Mouse (Mus musculus) liver, embryonic 11.5 days (tissue): ENCODE data around the gene Tssk3. TPM values are rescaled to one million over a fixed set of nuclear protein-coding genes. Genes with fewer than 3 reads are reported as not detected.

ENCODE experiments used
- ATAC-seq: fragments of 200-750 bp; cut with Nextera tagmentation; replicated peaks from 2 replicates; pipeline ENCODE4 v1.8.0; 2017; ENCODE audit warnings: moderate number of reproducible peaks, mild to moderate bottlenecking, moderate TSS enrichment, moderate library complexity; ENCODE audit not compliant: low FRiP score
- DNase-seq: peaks from one replicate; pipeline ENCODE4 v3.0.0-alpha.2; 2017; ENCODE audit warnings: low spot score
- H3K27ac ChIP-seq: fragments of 300-500 bp; sonication (generic); 2 replicates; pipeline ENCODE4 v1.5.1; 2014; ENCODE audit warnings: mild to moderate bottlenecking, low read depth, low read length, control low read depth
- H3K27me3 ChIP-seq: fragments of 300-500 bp; sonication (generic); replicated peaks from 2 replicates; pipeline ENCODE4 v1.6.1; 2014; ENCODE audit warnings: low read length, mixed read lengths; ENCODE audit not compliant: control insufficient read depth, insufficient read depth
- H3K36me3 ChIP-seq: fragments of 300-500 bp; sonication (generic); 2 replicates; pipeline ENCODE4 v1.6.1; 2014; ENCODE audit warnings: mild to moderate bottlenecking, low read length, moderate library complexity, mixed read lengths; ENCODE audit not compliant: control insufficient read depth, insufficient read depth
- H3K4me1 ChIP-seq: fragments of 300-500 bp; sonication (generic); replicated peaks from 2 replicates; pipeline ENCODE4 v1.6.1; 2014; ENCODE audit warnings: low read length, mixed read lengths; ENCODE audit not compliant: control insufficient read depth, insufficient read depth
- H3K4me2 ChIP-seq: fragments of 300-500 bp; sonication (generic); 2 replicates; pipeline ENCODE4 v1.6.1; 2014; ENCODE audit warnings: mild to moderate bottlenecking, control low read depth, moderate library complexity
- H3K4me3 ChIP-seq: fragments of 300-500 bp; sonication (generic); 2 replicates; pipeline ENCODE4 v1.5.1; 2014; ENCODE audit warnings: low read depth, low read length, control low read depth
- H3K9ac ChIP-seq: fragments of 300-500 bp; sonication (generic); 2 replicates; pipeline ENCODE4 v1.6.1; 2014; ENCODE audit warnings: low read depth, low read length, control low read depth
- H3K9me3 ChIP-seq: fragments of 300-500 bp; sonication (generic); 2 replicates; pipeline ENCODE4 v1.6.1; 2016; ENCODE audit warnings: low read length, inconsistent platforms, mixed read lengths; ENCODE audit not compliant: control insufficient read depth
- WGBS: fragments of 180-500 bp; shearing (Covaris S2); extraction: QIAGEN DNeasy Blood & Tissue Kit; methylation state at CpG from one replicate; pipeline ENCODE4 v1.1.7; 2014; 5-methylcytosine and 5-hydroxymethylcytosine counted together
- polyA plus RNA-seq: library from polyadenylated mRNA; unstranded; fragments of >200 nt; fragmentation: Nextera tagmentation; extraction: Ambion mirVana; gene quantifications from 2 replicates; pipeline ENCODE4 v1.2.1, GENCODE M21; 2014

Tssk3 gene
- polyA plus RNA-seq, 1 experiment from 2014 or later: not detected

DNA sequence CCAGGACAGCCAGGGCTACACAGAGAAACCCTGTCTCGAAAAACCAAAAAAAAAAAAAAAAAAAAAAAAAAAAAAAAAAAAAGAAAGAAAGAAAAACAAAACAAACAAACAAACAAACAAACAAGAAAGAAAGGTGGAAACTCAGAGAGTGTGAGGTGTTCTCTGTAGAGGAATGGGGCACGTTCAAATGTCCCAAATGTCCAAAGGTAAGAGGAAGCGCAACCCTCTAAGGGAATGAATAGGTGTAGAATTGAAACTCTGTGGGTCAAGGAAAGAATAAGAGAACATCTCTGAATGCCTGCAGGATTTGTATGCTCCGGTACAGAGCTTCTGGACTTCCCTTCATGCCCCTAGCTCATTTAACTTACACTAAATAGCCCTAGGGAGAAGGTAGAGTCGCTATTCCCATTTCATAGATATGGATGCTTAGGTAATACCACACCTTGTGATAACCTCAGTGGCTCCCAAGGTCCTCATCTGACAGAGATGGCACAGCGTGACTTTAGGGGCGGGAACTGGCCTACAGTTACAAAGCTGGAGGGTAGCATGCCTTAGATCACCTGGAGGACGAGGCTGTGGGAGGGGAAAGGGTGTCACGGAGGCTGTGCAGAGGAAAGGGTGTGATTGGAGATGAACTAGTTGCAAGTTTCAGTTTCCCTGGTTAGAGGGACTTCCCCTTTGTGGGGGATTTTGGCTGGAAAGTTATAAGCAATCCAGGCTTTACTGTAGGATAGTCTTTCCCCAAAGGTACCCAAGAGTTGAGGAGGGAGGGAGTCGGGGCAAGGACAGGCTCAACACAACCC, 16.8 kb upstream of the Tssk3 start:
- H3K9ac ChIP-seq: no peak overlapping the region
- H3K4me1 ChIP-seq: peaks cover 17% of the 10 kb centered on the region
- DNase-seq (no peak), ATAC-seq (no peak)
- H3K36me3 ChIP-seq: no peaks in the 10 kb centered on the region
- no peak overlapping the region for H3K4me2 ChIP-seq
- no peak overlapping the region for H3K4me3 ChIP-seq
- no peaks in the 10 kb centered on the region for H3K27me3 ChIP-seq
- no peak overlapping the region for H3K27ac ChIP-seq
- H3K9me3 ChIP-seq: no peaks in the 10 kb centered on the region
- 52% methylated on average over 9 of the region's 10 CpGs for WGBS

DNA sequence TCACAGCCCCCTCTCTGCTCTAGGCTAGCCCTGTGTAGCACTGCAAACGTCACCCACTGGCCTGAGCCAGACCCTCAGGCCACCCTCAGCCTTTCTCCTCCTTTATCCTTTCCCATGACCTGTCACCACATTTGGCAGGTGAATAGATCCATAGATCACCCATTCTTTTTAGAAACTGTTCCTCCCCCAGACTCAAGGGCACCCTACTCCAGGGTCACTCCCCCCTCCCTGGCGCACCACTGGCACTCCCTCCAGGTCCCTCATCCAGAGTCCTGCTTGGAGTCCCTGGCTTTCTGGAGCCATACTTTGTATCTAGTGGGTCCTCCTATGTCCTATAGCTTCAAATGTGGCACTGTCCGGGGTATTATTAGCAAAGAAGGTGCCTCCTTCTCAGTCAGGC, 14.7 kb upstream of the Tssk3 start:
- ATAC-seq (no peak), DNase-seq (no peak)
- H3K9ac ChIP-seq: no peak overlapping the region
- no peaks in the 10 kb centered on the region for H3K27me3 ChIP-seq
- H3K9me3 ChIP-seq: no peaks in the 10 kb centered on the region
- no peak overlapping the region for H3K4me3 ChIP-seq
- H3K36me3 ChIP-seq: no peaks in the 10 kb centered on the region
- no peak overlapping the region for H3K4me2 ChIP-seq
- H3K4me1 ChIP-seq: peaks cover 23% of the 10 kb centered on the region
- WGBS: 78% methylated on average over 3 of the region's 3 CpGs
- H3K27ac ChIP-seq: no peak overlapping the region

DNA sequence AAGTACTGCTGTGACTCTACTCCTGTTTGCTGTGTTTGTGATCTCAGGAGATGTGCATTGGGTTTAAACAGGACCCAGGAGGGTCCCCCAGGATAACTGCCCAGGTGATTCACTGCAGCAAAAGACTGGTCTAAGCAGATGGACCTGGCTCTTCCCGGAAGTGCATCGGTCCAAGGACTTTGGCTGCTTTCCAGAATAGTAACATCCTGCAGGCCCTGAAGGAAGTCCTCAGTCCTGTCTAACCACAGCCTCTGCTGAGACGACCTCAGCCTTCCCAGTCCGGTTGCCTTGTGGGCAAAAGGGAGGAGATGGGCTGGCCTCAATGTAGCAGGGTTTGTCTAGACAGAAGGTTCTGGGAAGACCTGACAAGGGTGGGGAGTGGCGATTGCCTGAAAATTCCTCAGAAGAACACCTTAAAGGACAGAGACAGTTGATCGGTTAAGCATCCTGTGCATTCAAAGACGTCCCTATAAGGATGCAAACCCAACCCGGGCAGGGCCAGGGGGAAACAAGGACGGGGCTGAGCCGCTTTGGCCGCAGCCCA, 12.2 kb upstream of the Tssk3 start:
- no peaks in the 10 kb centered on the region for H3K27me3 ChIP-seq
- H3K4me2 ChIP-seq: no peak overlapping the region
- peaks cover 33% of the 10 kb centered on the region for H3K4me1 ChIP-seq
- H3K9ac ChIP-seq: no peak overlapping the region
- 61% methylated on average over 11 of the region's 11 CpGs for WGBS
- no peaks in the 10 kb centered on the region for H3K36me3 ChIP-seq
- H3K4me3 ChIP-seq: no peak overlapping the region
- no peak for ATAC-seq
- no peak overlapping the region for H3K27ac ChIP-seq
- no peaks in the 10 kb centered on the region for H3K9me3 ChIP-seq
- no peak for DNase-seq

DNA sequence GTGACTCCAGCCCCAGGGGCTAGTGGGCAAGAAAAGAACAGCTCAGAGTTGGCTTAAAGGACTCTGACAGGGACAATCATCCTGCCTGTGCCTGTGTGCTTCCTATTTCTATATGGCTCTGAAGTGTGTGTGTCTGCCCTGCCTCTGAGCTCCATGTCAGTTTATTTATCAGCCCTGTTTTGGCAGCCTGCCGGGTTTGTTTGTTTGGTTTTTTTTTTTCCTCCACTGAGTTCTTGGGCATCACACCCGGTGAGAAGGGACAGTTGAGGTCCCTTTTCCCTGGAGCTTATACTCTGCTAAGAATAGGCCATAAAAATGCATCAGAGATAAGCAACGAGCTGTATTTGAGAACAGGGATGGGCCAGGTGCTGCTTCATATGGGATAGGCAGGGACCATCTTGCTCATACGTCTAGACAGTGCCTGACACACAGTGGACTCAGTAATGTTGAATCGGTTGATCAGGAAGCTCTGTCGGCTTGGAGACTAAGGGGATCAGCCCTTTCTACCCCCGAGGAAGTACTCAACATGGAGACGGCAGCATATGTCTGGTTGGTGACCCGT, 11.6 kb upstream of the Tssk3 start:
- Histone ChIP-seq H3K4me2 (no peak overlapping the region; the same call in 1 of the 2 replicates), H3K27me3 (no peaks in the 10 kb centered on the region), H3K36me3 (no peaks in the 10 kb centered on the region), H3K4me1 (peaks cover 31% of the 10 kb centered on the region), H3K4me3 (no peak overlapping the region), H3K27ac (no peak overlapping the region), H3K9ac (no peak overlapping the region), H3K9me3 (no peaks in the 10 kb centered on the region)
- ATAC-seq: no peak
- 45% methylated on average over 9 of the region's 9 CpGs for WGBS
- DNase-seq: no peak

DNA sequence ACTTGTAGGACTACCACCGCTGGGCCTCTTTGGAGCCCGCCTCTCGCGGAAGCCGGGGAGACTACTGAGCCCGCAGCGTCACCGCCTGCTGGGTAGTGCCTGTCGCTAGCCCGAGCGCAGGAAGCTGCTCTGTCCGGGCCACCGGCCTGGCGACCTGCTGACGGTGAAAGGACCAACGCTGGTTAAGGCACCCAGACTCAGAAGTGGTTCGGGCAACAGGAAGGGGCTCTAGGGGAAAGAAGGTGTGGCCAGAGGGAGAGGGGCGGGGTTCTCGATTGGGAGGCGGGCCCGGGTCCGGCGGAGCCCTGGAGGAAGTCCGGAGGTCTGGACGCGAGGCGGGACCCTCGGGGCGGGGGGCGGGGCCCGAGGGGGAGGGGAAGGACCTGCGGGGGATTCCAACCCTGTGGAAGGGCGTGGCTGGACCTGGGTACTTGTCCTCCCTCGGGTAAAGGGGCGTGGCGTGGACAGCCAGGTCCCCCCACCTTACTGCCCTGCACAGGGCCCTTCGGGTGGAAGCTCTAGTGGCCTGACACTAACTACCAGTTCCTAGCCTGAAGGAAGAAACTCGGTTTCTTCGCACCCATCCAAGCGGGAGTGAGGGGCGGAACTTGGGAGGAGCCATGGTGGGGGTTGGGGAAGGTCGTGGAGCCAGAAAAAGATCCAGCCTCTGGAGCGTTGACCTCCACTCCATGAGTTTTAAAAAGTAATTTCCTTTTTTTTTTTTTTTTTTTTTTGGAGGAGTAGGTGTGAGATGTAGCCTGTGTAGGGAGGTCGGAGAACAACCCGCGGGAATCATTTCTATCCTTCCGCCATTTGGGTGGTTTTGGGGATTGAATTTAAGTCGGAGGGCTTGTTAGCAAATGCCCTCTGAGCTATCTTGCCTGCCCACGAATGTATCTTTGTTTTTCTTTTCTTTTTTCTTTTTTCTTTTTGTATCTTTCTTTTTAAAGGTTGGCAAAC, 10.1 kb upstream of the Tssk3 start:
- H3K27ac ChIP-seq: peak overlapping the region; percentile 89
- peak overlapping the region; percentile 63 for H3K4me3 ChIP-seq
- H3K9ac ChIP-seq: peak overlapping the region; percentile 76
- peak; percentile 96 for DNase-seq
- peaks cover 41% of the 10 kb centered on the region for H3K4me1 ChIP-seq
- peak; percentile 82 for ATAC-seq
- WGBS: 2% methylated on average over 49 of the region's 49 CpGs
- no peaks in the 10 kb centered on the region for H3K9me3 ChIP-seq
- peak overlapping the region; percentile 88 for H3K4me2 ChIP-seq
- H3K36me3 ChIP-seq: no peaks in the 10 kb centered on the region
- H3K27me3 ChIP-seq: no peaks in the 10 kb centered on the region

DNA sequence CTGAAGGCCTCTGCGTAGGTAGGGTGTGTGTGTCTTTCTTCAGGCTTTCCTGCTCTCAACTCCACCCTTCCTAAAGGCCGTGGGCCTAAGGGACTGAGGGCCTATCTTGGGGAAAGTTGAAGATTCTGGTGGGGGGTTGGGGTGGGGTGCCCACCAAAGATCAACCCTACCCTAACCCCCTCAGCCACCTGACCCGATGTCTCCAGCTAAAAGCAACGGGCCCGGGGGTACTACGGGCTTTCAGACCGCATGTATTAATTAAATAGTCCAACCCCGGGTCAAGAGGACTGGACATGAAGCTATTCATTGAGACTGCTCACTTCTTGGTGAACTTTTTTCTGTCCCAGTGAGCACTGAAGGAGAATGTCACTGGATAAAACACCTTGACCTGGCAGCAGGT, 9.2 kb upstream of the Tssk3 start:
- peak overlapping the region; percentile 63 for H3K4me3 ChIP-seq
- H3K4me2 ChIP-seq: peak overlapping the region; percentile 88
- no peaks in the 10 kb centered on the region for H3K36me3 ChIP-seq
- WGBS: 79% methylated on average over 8 of the region's 8 CpGs
- H3K4me1 ChIP-seq: peaks cover 44% of the 10 kb centered on the region
- ATAC-seq (no peak), DNase-seq (no peak)
- H3K9me3 ChIP-seq: no peaks in the 10 kb centered on the region
- H3K27me3 ChIP-seq: no peaks in the 10 kb centered on the region
- peak overlapping the region; percentile 89 for H3K27ac ChIP-seq
- H3K9ac ChIP-seq: peak overlapping the region; percentile 76

DNA sequence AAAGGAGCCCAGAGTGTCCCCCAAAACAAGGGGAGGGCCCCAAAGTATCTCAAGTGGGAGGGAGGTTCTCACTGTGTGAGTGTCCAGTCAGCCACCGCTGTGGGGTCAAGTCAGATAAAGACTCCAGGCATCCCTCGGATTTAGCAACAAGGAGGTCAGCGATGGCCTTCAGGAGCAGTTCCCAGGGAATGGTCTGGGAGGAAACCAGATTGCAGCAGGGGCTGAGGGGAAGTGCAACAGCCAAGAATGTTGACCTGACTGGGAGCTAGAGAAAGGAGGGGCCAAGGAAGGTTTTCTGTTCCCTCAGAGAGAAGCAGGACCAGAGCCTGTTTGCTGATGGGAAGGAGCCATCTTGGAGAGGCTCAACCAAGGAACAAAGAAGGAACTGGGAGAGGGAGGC, 8.1 kb upstream of the Tssk3 start:
- Histone ChIP-seq H3K9me3 (no peaks in the 10 kb centered on the region), H3K36me3 (no peaks in the 10 kb centered on the region), H3K4me2 (no peak overlapping the region), H3K9ac (no peak overlapping the region), H3K4me3 (no peak overlapping the region), H3K27me3 (no peaks in the 10 kb centered on the region), H3K4me1 (peaks cover 40% of the 10 kb centered on the region), H3K27ac (peak overlapping the region; percentile 75)
- no peak for ATAC-seq
- 50% methylated on average over 3 of the region's 3 CpGs for WGBS
- no peak for DNase-seq

DNA sequence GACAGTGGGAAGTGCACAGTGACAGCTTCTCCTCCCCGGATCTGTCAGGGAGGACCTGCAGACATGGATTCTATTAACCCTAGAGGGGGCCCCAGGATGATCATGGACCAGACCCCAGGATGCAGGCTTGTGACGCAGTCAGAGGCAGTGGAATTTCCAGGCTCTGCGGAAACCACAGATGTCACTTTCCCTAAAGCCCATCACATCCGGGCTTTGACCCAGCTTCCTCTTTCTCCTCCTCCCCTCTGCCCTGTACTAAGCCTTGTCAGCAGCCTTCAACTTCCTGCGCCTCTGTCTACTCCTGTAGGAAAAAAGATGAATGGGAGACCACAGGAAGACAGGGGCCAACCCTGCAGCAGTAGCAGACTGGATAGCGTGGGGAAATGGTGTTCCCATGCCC, 5.8 kb upstream of the Tssk3 start:
- peaks cover 8% of the 10 kb centered on the region for H3K27me3 ChIP-seq
- no peak for DNase-seq
- H3K27ac ChIP-seq: peak overlapping the region; percentile 44; the same call in 1 of the 2 replicates
- H3K4me2 ChIP-seq: peak overlapping the region; percentile 0
- no peaks in the 10 kb centered on the region for H3K9me3 ChIP-seq
- H3K4me3 ChIP-seq: no peak overlapping the region
- 17% methylated on average over 6 of the region's 6 CpGs for WGBS
- no peak overlapping the region for H3K9ac ChIP-seq
- no peaks in the 10 kb centered on the region for H3K36me3 ChIP-seq
- H3K4me1 ChIP-seq: peaks cover 25% of the 10 kb centered on the region
- peak; percentile 16; the same call in 1 of the 2 replicates for ATAC-seq
